Mouse (Mus musculus) thymus, adult 2 months (tissue): ENCODE measurements around the gene Aqp8.

Source experiments
- CTCF ChIP-seq: fragments of 200-500 bp; IDR thresholded peaks from 2 replicates; pipeline ENCODE4 v1.5.1; 2012; ENCODE audit warnings: mild to moderate bottlenecking, control low read depth, low read length, moderate library complexity, borderline replicate concordance; ENCODE audit not compliant: control insufficient read depth, poor library complexity, insufficient read depth; ENCODE audit errors: extremely low read depth
- POLR2A ChIP-seq: fragments of 200-500 bp; IDR thresholded peaks from 2 replicates; pipeline ENCODE4 v1.6.1; 2012; ENCODE audit warnings: mild to moderate bottlenecking, low read length, control low read depth, moderate library complexity; ENCODE audit not compliant: control insufficient read depth, poor library complexity, insufficient read depth; ENCODE audit errors: extremely low read depth

- TF ChIP-seq CTCF: no peak
- TF ChIP-seq POLR2A: no peak
Observed at GRCm38 (mm10) chr7:123417661-123418060, 44.4 kb upstream of the Aqp8 start.
